Comparison of ENCODE assay signal across 14 mouse cellular contexts in the genomic region with DNA sequence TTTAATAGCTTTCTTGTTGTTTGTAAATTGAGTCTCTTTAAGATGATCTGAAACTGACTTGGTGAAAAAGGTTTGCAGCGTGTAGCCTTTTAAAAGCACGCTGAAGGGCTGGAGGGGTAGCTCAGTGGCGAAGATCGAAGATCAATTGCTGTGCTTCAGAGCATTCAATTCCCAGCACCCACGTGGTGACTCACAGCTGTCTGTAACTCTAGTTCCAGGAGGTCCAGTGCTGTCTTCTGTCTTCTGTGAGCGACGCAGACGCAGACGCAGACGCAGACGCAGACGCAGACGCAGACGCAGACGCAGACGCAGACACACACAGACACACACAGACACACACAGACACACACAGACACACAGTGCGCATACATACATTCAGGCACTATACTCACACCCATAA.
"Had no signal": no experiment of that assay in that cellular context is flagged by ENCODE, and none has a peak within 500 bp of the region (broad histone marks: within the 10 kb centered on the region; RNA-seq: fewer than 3 reads in every experiment).

No protein-coding gene starts in this region.

- DNase-seq: liver, postnatal 0 days; lung, embryonic 14.5 days; lung, postnatal 14 days; right cerebral cortex, postnatal 14 days; thymus, adult 2 months; thymus, postnatal 25 days; thymus, postnatal 4 days had no signal

- H3K9me3 ChIP-seq: megakaryocyte, embryonic 14.5 days; midbrain, embryonic 13.5 days; midbrain, embryonic 15.5 days; neural tube, embryonic 12.5 days; stomach, embryonic 15.5 days had no signal

- H3K4me3 ChIP-seq: megakaryocyte, embryonic 14.5 days; midbrain, embryonic 13.5 days; midbrain, embryonic 15.5 days; neural tube, embryonic 12.5 days; stomach, embryonic 15.5 days had no signal

- H3K36me3 ChIP-seq: midbrain, embryonic 13.5 days; midbrain, embryonic 15.5 days; neural tube, embryonic 12.5 days; stomach, embryonic 15.5 days had no signal

- H3K27ac ChIP-seq: macrophage; midbrain, embryonic 13.5 days; midbrain, embryonic 15.5 days; neural tube, embryonic 12.5 days; stomach, postnatal 0 days had no signal

- H3K27me3 ChIP-seq: megakaryocyte, embryonic 14.5 days; midbrain, embryonic 13.5 days; midbrain, embryonic 15.5 days; neural tube, embryonic 12.5 days; stomach, embryonic 15.5 days had no signal
